Mouse (Mus musculus): ENCODE measurements at regions not wholly inside any gene's neighbourhood (a gene's known extent, or its start where the extent isn't known, plus 50 kb on each side); places are given as distances from the start of the nearest gene placed in this dataset.
"Not testable (repeated sequence)": the region's sequence is repeated elsewhere in the genome, so short reads cannot be mapped to it uniquely, and the experiment has no call there.

- DNase-seq (ENCODE audit: low read depth, low spot score): no peak
Observed at GRCm38 (mm10) chr15:25245631-25246030, 167.9 kb downstream of the Basp1 start.

GRCm38 (mm10) chr15:25237665-25238664 is 175.6 kb downstream of the Basp1 start:
- DNase-seq (ENCODE audit: low read depth, low spot score): no peak

- DNase-seq (ENCODE audit: low read depth, low spot score): peak; percentile 51
Observed at GRCm38 (mm10) chr15:25236191-25236723, 177.3 kb downstream of the Basp1 start.

GRCm38 (mm10) chr15:25234064-25234700 is 179.4 kb downstream of the Basp1 start:
- no peak for DNase-seq (ENCODE audit: low read depth, low spot score)

- no peak for DNase-seq (ENCODE audit: low read depth, low spot score)
Observed at GRCm38 (mm10) chr15:25230213-25230612, 183.4 kb downstream of the Basp1 start.

- no peak for DNase-seq (ENCODE audit: low read depth, low spot score)
Observed at GRCm38 (mm10) chr15:25229807-25230206, 183.8 kb downstream of the Basp1 start.

- no peak for DNase-seq (ENCODE audit: low read depth, low spot score)
Observed at GRCm38 (mm10) chr15:25227496-25227895, 186.1 kb downstream of the Basp1 start.

- DNase-seq (ENCODE audit: low read depth, low spot score): no peak
Observed at GRCm38 (mm10) chr15:25225936-25226335, 187.6 kb downstream of the Basp1 start.

GRCm38 (mm10) chr15:25225431-25225830 is 188.1 kb downstream of the Basp1 start:
- no peak for DNase-seq (ENCODE audit: low read depth, low spot score)

- DNase-seq (ENCODE audit: low read depth, low spot score): no peak
Observed at GRCm38 (mm10) chr15:25221749-25222148, 191.8 kb downstream of the Basp1 start.

- DNase-seq (ENCODE audit: low read depth, low spot score): no peak
Observed at GRCm38 (mm10) chr15:25216375-25216774, 197.2 kb downstream of the Basp1 start.

- no peak for DNase-seq (ENCODE audit: low read depth, low spot score)
Observed at GRCm38 (mm10) chr15:25202097-25202496, 211.5 kb downstream of the Basp1 start.

- DNase-seq (ENCODE audit: low read depth, low spot score): not testable (repeated sequence)
Observed at GRCm38 (mm10) chr15:25200249-25200648, 213.3 kb downstream of the Basp1 start.

- DNase-seq (ENCODE audit: low read depth, low spot score): no peak
Observed at GRCm38 (mm10) chr15:25187881-25188326, 225.7 kb downstream of the Basp1 start.

- no peak for DNase-seq (ENCODE audit: low read depth, low spot score)
Observed at GRCm38 (mm10) chr15:25172755-25173154, 240.8 kb downstream of the Basp1 start.

- no peak for DNase-seq (ENCODE audit: low read depth, low spot score)
Observed at GRCm38 (mm10) chr15:25146371-25146770, 267.2 kb downstream of the Basp1 start.

GRCm38 (mm10) chr15:25144228-25144627 is 269.3 kb downstream of the Basp1 start:
- peak; percentile 56 for DNase-seq (ENCODE audit: low read depth, low spot score)

- DNase-seq (ENCODE audit: low read depth, low spot score): no peak
Observed at GRCm38 (mm10) chr15:25140389-25141181, 273.0 kb downstream of the Basp1 start.

- DNase-seq (ENCODE audit: low read depth, low spot score): no peak
Observed at GRCm38 (mm10) chr15:25137091-25137490, 276.5 kb downstream of the Basp1 start.

- no peak for DNase-seq (ENCODE audit: low read depth, low spot score)
Observed at GRCm38 (mm10) chr15:25135471-25136262, 277.9 kb downstream of the Basp1 start.

GRCm38 (mm10) chr15:25130096-25130495 is 283.5 kb downstream of the Basp1 start:
- no peak for DNase-seq (ENCODE audit: low read depth, low spot score)
